Comparison of ENCODE assay signal across 9 mouse cellular contexts in the genomic region with DNA sequence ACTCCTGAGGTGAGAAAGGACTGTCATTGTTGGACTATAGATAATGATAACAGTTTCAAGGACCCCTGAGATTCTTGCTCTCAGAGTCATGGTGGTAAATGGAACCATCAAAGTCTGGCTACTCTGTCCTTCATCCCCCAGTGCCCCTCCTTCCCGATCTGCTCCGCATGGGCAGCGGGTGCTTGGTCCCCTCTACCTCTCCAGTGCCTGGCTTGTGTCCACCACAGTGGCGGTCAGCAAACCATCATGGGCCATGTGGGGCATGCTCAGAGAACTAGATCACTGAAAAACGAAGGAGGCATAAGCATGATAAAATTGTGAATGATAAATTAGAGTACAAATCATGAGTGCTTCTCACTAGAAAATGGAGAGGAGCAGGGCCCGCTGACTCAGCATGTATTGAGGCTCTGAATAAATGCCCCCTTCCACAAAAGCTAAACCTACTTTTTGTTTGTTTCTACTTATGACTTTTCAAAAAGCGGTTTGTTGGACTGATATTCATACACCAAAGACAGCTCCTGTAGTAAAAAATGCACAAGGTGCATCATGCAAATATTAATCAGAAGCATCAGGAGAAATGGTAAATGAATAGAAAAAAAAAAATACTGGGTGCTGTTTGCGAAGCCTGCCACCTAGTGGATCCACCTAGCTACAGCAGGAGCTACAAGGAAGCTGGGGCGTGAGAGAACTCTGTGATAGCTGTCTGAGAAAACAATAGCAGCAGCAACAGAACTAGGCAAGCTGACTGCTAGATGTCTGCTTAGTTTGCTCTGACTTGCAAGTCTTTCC. TPM values are rescaled to one million over a fixed set of nuclear protein-coding genes. Genes with fewer than 3 reads are reported as not detected.
DNase-seq lines count a peak whose midpoint lies in the region; ATAC-seq and TF ChIP-seq lines count a peak whose summit lies in the region.
"Had no signal": no experiment of that assay in that cellular context is flagged by ENCODE, and none has a peak within 500 bp of the region (broad histone marks: within the 10 kb centered on the region; RNA-seq: fewer than 3 reads in every experiment).

No protein-coding gene starts in this region.

- peak overlapping the region; percentile 48; the same call in 1 of the 2 replicates for H3K27ac ChIP-seq in gastrocnemius, adult 2 months
- H3K27ac ChIP-seq in forebrain, embryonic 13.5 days, result no peak overlapping the region
- no peak overlapping the region for H3K27ac ChIP-seq in lung, embryonic 14.5 days (ENCODE audit: low read depth)
- H3K27ac ChIP-seq: limb, embryonic 13.5 days had no signal

- H3K4me1 ChIP-seq in forebrain, embryonic 13.5 days, result no peaks in the 10 kb centered on the region
- H3K4me1 ChIP-seq in lung, embryonic 14.5 days (ENCODE audit: insufficient read depth), result no peaks in the 10 kb centered on the region
- H3K4me1 ChIP-seq: limb, embryonic 13.5 days had no signal

- no peak overlapping the region for H3K9ac ChIP-seq in forebrain, embryonic 13.5 days
- H3K9ac ChIP-seq in lung, embryonic 14.5 days, result no peak overlapping the region
- H3K9ac ChIP-seq: limb, embryonic 13.5 days had no signal

- H3K36me3 ChIP-seq in C2C12 (ENCODE audit: control insufficient read depth, insufficient read depth), result peaks cover 54% of the 10 kb centered on the region
- H3K36me3 ChIP-seq in forebrain, embryonic 13.5 days (ENCODE audit: poor library complexity, severe bottlenecking), result peaks cover 10% of the 10 kb centered on the region; the same call in 1 of the 2 replicates
- H3K36me3 ChIP-seq in lung, embryonic 14.5 days (ENCODE audit: insufficient read depth), result peaks cover 49% of the 10 kb centered on the region

- WGBS in forebrain, embryonic 13.5 days, result 72% methylated on average over 9 of the region's 9 CpGs
- WGBS in lung, embryonic 14.5 days, result 68% methylated on average over 9 of the region's 9 CpGs

- H3ac ChIP-seq in C2C12 (ENCODE audit: control insufficient read depth, insufficient read length, low read depth), result no peak overlapping the region

- intact Hi-C loops in gastrocnemius, adult 2 months (cut with DNase I), result loop anchor here (1.0 kb wide), 1 partner anchor 66 kb away; no protein-coding TSS in a partner anchor

- H3K79me3 ChIP-seq in C2C12 (ENCODE audit: low read depth), result no peaks in the 10 kb centered on the region

- H3K4me2 ChIP-seq in forebrain, embryonic 13.5 days, result no peak overlapping the region
- no peak overlapping the region for H3K4me2 ChIP-seq in lung, embryonic 14.5 days
- H3K4me2 ChIP-seq: limb, embryonic 13.5 days had no signal

- no peaks in the 10 kb centered on the region for H3K79me2 ChIP-seq in C2C12 (ENCODE audit: control insufficient read depth, insufficient read depth)

- TF ChIP-seq CTCF in gastrocnemius, adult 2 months (IDR thresholded peaks at IDR 0.05), result peak; percentile 93
- TF ChIP-seq CTCF in C2C12 (IDR thresholded peaks at IDR 0.05; ENCODE audit: control insufficient read depth, insufficient read depth, insufficient read length), result peak; percentile 62
- TF ChIP-seq CTCF in lung, embryonic 14.5 days (IDR thresholded peaks at IDR 0.05; ENCODE audit: low read depth), result peak; percentile 86

- DNase-seq in gastrocnemius, adult 2 months, result peak; percentile 59
- no peak for DNase-seq in gastrocnemius, adult 8-10 months (ENCODE audit: low spot score in 2 of 2)
- DNase-seq in brain, embryonic 18.5 days (ENCODE audit: low read depth, low spot score), result peak; percentile 22
- peak; percentile 53 to 75 for DNase-seq in kidney, postnatal 25 days
- DNase-seq in lung, embryonic 14.5 days, result peak; percentile 79
- peak; percentile 31 for DNase-seq in right cerebral cortex, postnatal 4 days

- H3K27me3 ChIP-seq in C2C12 (ENCODE audit: control insufficient read depth, insufficient read depth, insufficient read length), result no peaks in the 10 kb centered on the region
- H3K27me3 ChIP-seq in forebrain, embryonic 13.5 days, result no peaks in the 10 kb centered on the region
- no peaks in the 10 kb centered on the region for H3K27me3 ChIP-seq in lung, embryonic 14.5 days (ENCODE audit: insufficient read depth, low read length)
- H3K27me3 ChIP-seq: limb, embryonic 13.5 days had no signal

- H3K9me3 ChIP-seq in forebrain, embryonic 13.5 days (replicated peaks), result no peaks in the 10 kb centered on the region
- no peaks in the 10 kb centered on the region for H3K9me3 ChIP-seq in lung, embryonic 14.5 days (ENCODE audit: low read depth, low read length)
- H3K9me3 ChIP-seq: limb, embryonic 13.5 days had no signal

- no peak overlapping the region for H3K4me3 ChIP-seq in gastrocnemius, adult 2 months
- H3K4me3 ChIP-seq in C2C12 (ENCODE audit: insufficient read depth, poor library complexity, severe bottlenecking), result no peak overlapping the region
- no peak overlapping the region for H3K4me3 ChIP-seq in forebrain, embryonic 13.5 days
- H3K4me3 ChIP-seq in lung, embryonic 14.5 days (ENCODE audit: low read depth, low read length), result no peak overlapping the region
- H3K4me3 ChIP-seq: limb, embryonic 13.5 days had no signal

- peak; percentile 54; the same call in 1 of the 2 replicates for ATAC-seq in forebrain, embryonic 13.5 days
- ATAC-seq in lung, embryonic 14.5 days (ENCODE audit: insufficient read depth), result no peak

TF ChIP-seq in C2C12, 6 proteins besides CTCF, POLR2A, EP300 and RAD21:
- no peak for TF ChIP-seq FOSL1 (IDR thresholded peaks at IDR 0.05; ENCODE audit: insufficient read depth, low read length, poor library complexity, severe bottlenecking)
- no peak for TF ChIP-seq MYOD1 (IDR thresholded peaks at IDR 0.05; ENCODE audit: control insufficient read depth, insufficient read length, low read depth)
- no peak for TF ChIP-seq CEBPB (IDR thresholded peaks at IDR 0.05; ENCODE audit: low read depth)
- no peak for TF ChIP-seq USF1 (IDR thresholded peaks at IDR 0.05; ENCODE audit: low read depth)
- TF ChIP-seq MYOG (IDR thresholded peaks at IDR 0.05; ENCODE audit: control insufficient read depth, extremely low read depth, insufficient read length), result no peak
- no peak for TF ChIP-seq MAX (IDR thresholded peaks at IDR 0.05)

RNA-seq across cellular contexts. Expression of gene Cd180, which starts 51.3 kb away (rescaled TPM):
- under 1 TPM; 0.08 to 0.13 TPM for total RNA-seq in gastrocnemius, adult 2 months (2021)
- total RNA-seq in gastrocnemius, adult 8-10 months (2022), result under 1 TPM in 3 of 4 experiments, not detected in 1; 0.11 to 0.18 (median 0.12) TPM
- 0.28 TPM for polyA plus RNA-seq in C2C12 (2012; fragmentation: generic; extraction: Trizol)
- 0.38 and 0.40 TPM in 2 replicates for polyA plus RNA-seq in forebrain, embryonic 13.5 days (2015; fragmentation: Nextera tagmentation; extraction: Ambion mirVana)
- polyA plus RNA-seq in lung, embryonic 14.5 days (2014; fragmentation: Nextera tagmentation; extraction: Ambion mirVana), result 0.64 and 0.84 TPM in 2 replicates

Comparison
In these comparisons a context has a peak if more than half of its experiments do, and no peak if none do; other contexts are left out.
1. DNase-seq: peak in gastrocnemius, adult 2 months (single experiment), brain, embryonic 18.5 days (single experiment), kidney, postnatal 25 days (2 of 2), lung, embryonic 14.5 days (single experiment) and right cerebral cortex, postnatal 4 days (single experiment); none in gastrocnemius, adult 8-10 months (0 of 2).
2. Peak in every context shown above with its lines, with median percentiles within 50 percentile points of each other: CTCF ChIP-seq.